Mouse (Mus musculus): ENCODE measurements around the gene Bmp7.

DNA sequence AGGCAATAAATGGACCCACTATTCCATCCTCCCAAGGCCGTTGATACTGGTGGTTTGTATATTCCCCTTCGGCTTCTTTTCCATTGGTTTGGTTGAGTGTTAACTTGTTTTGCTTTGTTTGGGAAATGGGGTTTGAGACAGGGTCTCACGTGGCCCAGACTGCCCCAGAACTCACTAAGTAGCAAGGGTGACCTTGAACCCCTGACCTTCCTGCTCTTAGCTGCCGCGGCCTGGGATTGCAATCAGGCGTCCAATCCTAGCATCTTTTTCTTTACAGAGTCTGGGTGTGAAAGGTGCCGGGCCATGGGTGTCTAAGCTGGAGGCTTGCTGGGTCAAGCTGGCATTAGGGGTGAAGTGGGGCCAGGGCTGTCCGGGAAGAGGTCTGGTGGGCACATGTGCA lies 79.5 kb downstream of the Bmp7 start:
- TF ChIP-seq CTCF (IDR thresholded peaks at IDR 0.05; ENCODE audit: borderline replicate concordance, control insufficient read depth, extremely low read depth, insufficient read depth, low read length, poor library complexity) (no peak), POLR2A (IDR thresholded peaks at IDR 0.05; ENCODE audit: control insufficient read depth, extremely low read depth, insufficient read depth, low read length, poor library complexity) (no peak)
